Mouse (Mus musculus): ENCODE data around the gene Arhgap45. TPM values are rescaled to one million over a fixed set of nuclear protein-coding genes. Genes with fewer than 3 reads are reported as not detected.

Arhgap45 gene
- polyA plus RNA-seq, 1 experiment from 2014 or later = 8.5 TPM

DNA sequence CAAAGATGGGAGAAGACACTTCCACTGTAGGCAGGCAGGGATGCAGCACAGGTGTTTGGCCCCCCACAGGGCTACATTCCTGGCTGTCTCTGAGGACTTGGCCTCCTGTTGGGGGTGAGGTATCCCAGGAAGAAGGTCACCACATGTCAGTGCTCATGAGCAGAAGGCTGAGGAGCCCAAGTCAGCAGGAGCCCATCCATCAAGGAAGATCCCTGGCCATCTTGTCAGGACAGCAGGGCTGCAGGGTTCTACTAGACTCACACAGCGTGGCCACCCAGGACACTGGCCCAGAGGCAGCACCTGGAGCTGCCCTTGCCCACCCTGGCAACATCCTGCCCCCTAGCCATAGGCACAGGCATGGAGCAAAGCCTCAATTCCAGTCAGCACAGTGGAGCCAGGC is 59.5 kb downstream of the Arhgap45 start:
- H3K4me3 ChIP-seq (ENCODE audit: low read depth, low read length) = no peak overlapping the region
- no peak overlapping the region for H3K27ac ChIP-seq (replicated peaks; ENCODE audit: low read depth, low read length)
- ATAC-seq (ENCODE audit: insufficient number of reproducible peaks, low FRiP score, low TSS enrichment, low read depth) = no peak
- no peak for DNase-seq (ENCODE audit: low spot score)
- no peaks in the 10 kb centered on the region for H3K27me3 ChIP-seq (ENCODE audit: control insufficient read depth, insufficient read depth, low read length)
- no peak overlapping the region for H3K9ac ChIP-seq (ENCODE audit: low read length)
- WGBS = 50% methylated on average over 1 of the region's 1 CpGs
- peaks cover 5% of the 10 kb centered on the region for H3K36me3 ChIP-seq (ENCODE audit: control insufficient read depth, insufficient read depth, low read length)
- H3K9me3 ChIP-seq (ENCODE audit: control insufficient read depth, low read length) = no peaks in the 10 kb centered on the region
- peaks cover 15% of the 10 kb centered on the region for H3K4me1 ChIP-seq (ENCODE audit: control insufficient read depth, insufficient read depth, low read length)
- H3K4me2 ChIP-seq (ENCODE audit: low read depth, severe bottlenecking) = no peak overlapping the region

DNA sequence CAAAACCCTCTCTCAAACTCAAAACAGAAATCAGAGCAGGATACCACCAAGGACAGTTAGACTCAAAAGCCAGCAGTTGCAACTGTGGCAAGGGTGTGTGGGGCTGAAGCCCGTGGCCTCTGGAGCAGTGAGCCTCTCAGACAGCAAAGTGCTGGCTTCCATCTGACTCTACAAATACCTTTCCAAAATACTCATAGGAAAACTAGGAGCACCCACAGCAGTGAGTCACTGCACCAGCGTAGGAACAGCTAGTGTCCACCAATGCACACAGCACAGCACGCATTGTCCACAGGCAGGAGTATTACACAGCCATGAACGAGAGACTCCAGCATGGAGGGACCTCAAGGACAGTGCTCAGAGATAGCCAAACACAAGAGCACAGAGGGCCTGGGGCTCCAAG is 59.9 kb downstream of the Arhgap45 start:
- 94% methylated on average over 4 of the region's 4 CpGs for WGBS
- DNase-seq (ENCODE audit: low spot score) (no peak), ATAC-seq (ENCODE audit: insufficient number of reproducible peaks, low FRiP score, low TSS enrichment, low read depth) (no peak)
- Histone ChIP-seq H3K4me1 (ENCODE audit: control insufficient read depth, insufficient read depth, low read length) (peaks cover 12% of the 10 kb centered on the region), H3K9ac (ENCODE audit: low read length) (no peak overlapping the region), H3K27ac (replicated peaks; ENCODE audit: low read depth, low read length) (no peak overlapping the region), H3K27me3 (ENCODE audit: control insufficient read depth, insufficient read depth, low read length) (no peaks in the 10 kb centered on the region), H3K9me3 (ENCODE audit: control insufficient read depth, low read length) (no peaks in the 10 kb centered on the region), H3K4me2 (ENCODE audit: low read depth, severe bottlenecking) (no peak overlapping the region), H3K4me3 (ENCODE audit: low read depth, low read length) (no peak overlapping the region), H3K36me3 (ENCODE audit: control insufficient read depth, insufficient read depth, low read length) (peaks cover 5% of the 10 kb centered on the region)

DNA sequence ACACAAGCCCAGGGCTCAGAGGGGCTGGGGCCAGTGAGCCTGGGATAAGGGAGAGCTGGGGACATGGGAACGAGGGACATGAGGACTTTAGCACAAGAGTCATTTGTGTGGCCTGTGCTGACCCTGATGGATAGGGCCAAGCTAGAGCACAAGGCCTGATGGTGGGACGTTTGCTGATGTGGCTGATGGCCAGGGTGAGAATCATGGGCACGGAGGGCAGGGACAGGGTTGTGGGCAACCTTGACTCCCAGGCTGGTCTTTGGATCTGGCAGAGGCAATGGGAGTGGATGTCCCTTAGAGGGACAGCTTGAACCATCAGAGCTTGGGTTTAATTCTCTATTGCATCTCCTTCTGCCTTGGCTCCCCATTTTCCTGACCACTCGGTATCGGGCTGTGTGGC is 60.9 kb downstream of the Arhgap45 start:
- 89% methylated on average over 5 of the region's 5 CpGs for WGBS
- peaks cover 9% of the 10 kb centered on the region for H3K4me1 ChIP-seq (ENCODE audit: control insufficient read depth, insufficient read depth, low read length)
- H3K27me3 ChIP-seq (ENCODE audit: control insufficient read depth, insufficient read depth, low read length) = no peaks in the 10 kb centered on the region
- no peak for ATAC-seq (ENCODE audit: insufficient number of reproducible peaks, low FRiP score, low TSS enrichment, low read depth)
- H3K9ac ChIP-seq (ENCODE audit: low read length) = no peak overlapping the region
- H3K9me3 ChIP-seq (ENCODE audit: control insufficient read depth, low read length) = no peaks in the 10 kb centered on the region
- H3K27ac ChIP-seq (replicated peaks; ENCODE audit: low read depth, low read length) = no peak overlapping the region
- H3K4me2 ChIP-seq (ENCODE audit: low read depth, severe bottlenecking) = no peak overlapping the region
- peaks cover 11% of the 10 kb centered on the region for H3K36me3 ChIP-seq (ENCODE audit: control insufficient read depth, insufficient read depth, low read length)
- H3K4me3 ChIP-seq (ENCODE audit: low read depth, low read length) = no peak overlapping the region
- DNase-seq (ENCODE audit: low spot score) = no peak

DNA sequence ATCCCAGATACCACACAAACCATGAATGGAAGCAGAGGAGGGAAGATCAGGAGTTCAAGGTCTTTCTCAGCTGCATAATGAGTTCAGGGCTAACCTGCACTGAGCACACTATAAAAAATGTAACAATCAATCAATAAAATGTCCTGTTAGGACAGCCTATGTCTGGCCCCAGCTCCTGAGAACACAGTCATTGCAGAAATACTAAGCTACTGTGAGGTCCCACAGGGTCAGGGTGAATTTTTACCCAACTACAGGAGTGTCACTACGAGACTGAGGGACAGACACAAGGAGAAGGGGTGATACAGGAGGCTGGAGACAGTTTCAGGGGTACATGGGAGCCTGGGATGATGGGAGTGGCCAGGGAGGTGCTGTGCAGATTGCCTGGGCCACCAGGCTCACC is 61.9 kb downstream of the Arhgap45 start:
- Histone ChIP-seq H3K27ac (replicated peaks; ENCODE audit: low read depth, low read length) (no peak overlapping the region), H3K27me3 (ENCODE audit: control insufficient read depth, insufficient read depth, low read length) (no peaks in the 10 kb centered on the region), H3K9me3 (ENCODE audit: control insufficient read depth, low read length) (no peaks in the 10 kb centered on the region), H3K4me1 (ENCODE audit: control insufficient read depth, insufficient read depth, low read length) (peaks cover 9% of the 10 kb centered on the region), H3K36me3 (ENCODE audit: control insufficient read depth, insufficient read depth, low read length) (peaks cover 13% of the 10 kb centered on the region), H3K4me2 (ENCODE audit: low read depth, severe bottlenecking) (no peak overlapping the region), H3K9ac (ENCODE audit: low read length) (no peak overlapping the region), H3K4me3 (ENCODE audit: low read depth, low read length) (no peak overlapping the region)
- no peak for ATAC-seq (ENCODE audit: insufficient number of reproducible peaks, low FRiP score, low TSS enrichment, low read depth)
- no peak for DNase-seq (ENCODE audit: low spot score)
- WGBS = 86% methylated on average over 1 of the region's 1 CpGs

DNA sequence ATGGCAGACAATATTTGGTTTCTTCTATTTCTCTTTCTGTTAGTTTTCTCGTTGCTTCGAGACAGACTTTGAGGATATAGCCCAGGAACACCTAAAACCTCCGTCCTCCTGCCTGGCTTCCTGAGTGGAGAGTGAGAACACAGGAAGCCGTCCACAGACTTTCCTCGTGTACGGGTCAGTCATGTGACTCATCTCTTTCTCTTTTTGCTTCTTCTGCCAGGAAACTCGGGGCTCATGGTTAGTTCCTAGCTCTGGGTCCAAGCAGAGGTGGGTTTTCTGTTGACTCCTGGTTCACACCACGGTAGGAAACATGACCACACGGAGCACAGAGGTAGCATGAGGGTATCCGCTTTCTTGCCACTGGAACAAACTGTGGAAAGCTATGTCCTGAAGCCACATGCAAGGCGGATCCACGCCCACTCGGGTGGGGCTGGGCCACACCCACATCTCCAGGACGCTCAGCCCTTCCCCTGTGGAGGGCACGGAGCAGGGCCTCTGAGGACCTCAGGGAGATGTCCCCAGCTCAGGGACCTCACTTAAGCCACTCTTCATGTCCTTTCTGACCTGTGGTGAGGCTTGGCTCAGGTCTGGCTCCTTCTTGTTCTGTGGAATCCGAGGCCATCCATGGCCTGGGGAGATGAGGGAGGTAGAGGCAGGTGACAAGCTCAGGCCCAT is 64.1 kb downstream of the Arhgap45 start:
- Histone ChIP-seq H3K4me3 (ENCODE audit: low read depth, low read length) (no peak overlapping the region), H3K9ac (ENCODE audit: low read length) (no peak overlapping the region), H3K36me3 (ENCODE audit: control insufficient read depth, insufficient read depth, low read length) (peaks cover 13% of the 10 kb centered on the region), H3K4me2 (ENCODE audit: low read depth, severe bottlenecking) (no peak overlapping the region), H3K9me3 (ENCODE audit: control insufficient read depth, low read length) (no peaks in the 10 kb centered on the region), H3K27me3 (ENCODE audit: control insufficient read depth, insufficient read depth, low read length) (no peaks in the 10 kb centered on the region), H3K4me1 (ENCODE audit: control insufficient read depth, insufficient read depth, low read length) (peaks cover 3% of the 10 kb centered on the region; the same call in 1 of the 2 replicates), H3K27ac (replicated peaks; ENCODE audit: low read depth, low read length) (no peak overlapping the region)
- ATAC-seq (ENCODE audit: insufficient number of reproducible peaks, low FRiP score, low TSS enrichment, low read depth) = no peak
- DNase-seq (ENCODE audit: low spot score) = no peak
- WGBS = 87% methylated on average over 16 of the region's 16 CpGs

Other genes starting within 250 kb of the Arhgap45 start
- gene Rnf126, start 249.7 kb upstream of the Arhgap45 start, polyA plus RNA-seq (2014; fragmentation: Nextera tagmentation; extraction: Ambion mirVana) = 112 and 118 TPM in 2 replicates
- 1.8 and 1.9 TPM in 2 replicates for gene Fstl3, start 239.4 kb upstream of the Arhgap45 start, polyA plus RNA-seq (2014; fragmentation: Nextera tagmentation; extraction: Ambion mirVana)
- gene Prss57, start 225.7 kb upstream of the Arhgap45 start, polyA plus RNA-seq (2014; fragmentation: Nextera tagmentation; extraction: Ambion mirVana) = not detected in 2 replicates
- gene Palm, start 223.1 kb upstream of the Arhgap45 start, polyA plus RNA-seq (2014; fragmentation: Nextera tagmentation; extraction: Ambion mirVana) = 108 and 109 TPM in 2 replicates
- gene Misp, start 195.7 kb upstream of the Arhgap45 start, polyA plus RNA-seq (2014; fragmentation: Nextera tagmentation; extraction: Ambion mirVana) = 0.21 and 0.29 TPM in 2 replicates
- gene Ptbp1, start 162.2 kb upstream of the Arhgap45 start, polyA plus RNA-seq (2014; fragmentation: Nextera tagmentation; extraction: Ambion mirVana) = 328 and 351 TPM in 2 replicates
- gene Prtn3, start 142.2 kb upstream of the Arhgap45 start, polyA plus RNA-seq (2014; fragmentation: Nextera tagmentation; extraction: Ambion mirVana) = 16.0 and 19.6 TPM in 2 replicates
- gene Plppr3, start 142.0 kb upstream of the Arhgap45 start, polyA plus RNA-seq (2014; fragmentation: Nextera tagmentation; extraction: Ambion mirVana) = 95.1 and 95.7 TPM in 2 replicates
- 0.20 TPM in 1 of 2 replicates, not detected in the other for gene Elane, start 130.4 kb upstream of the Arhgap45 start, polyA plus RNA-seq (2014; fragmentation: Nextera tagmentation; extraction: Ambion mirVana)
- gene Cfd, start 125.8 kb upstream of the Arhgap45 start, polyA plus RNA-seq (2014; fragmentation: Nextera tagmentation; extraction: Ambion mirVana) = not detected in 2 replicates
- 43.1 and 43.8 TPM in 2 replicates for gene Med16, start 107.7 kb upstream of the Arhgap45 start, polyA plus RNA-seq (2014; fragmentation: Nextera tagmentation; extraction: Ambion mirVana)
- 6.7 TPM in 1 of 2 replicates, not detected in the other for gene Gm26602, start 105.8 kb upstream of the Arhgap45 start, polyA plus RNA-seq (2014; fragmentation: Nextera tagmentation; extraction: Ambion mirVana)
- 0.21 and 0.34 TPM in 2 replicates for gene Kiss1r, start 99.7 kb upstream of the Arhgap45 start, polyA plus RNA-seq (2014; fragmentation: Nextera tagmentation; extraction: Ambion mirVana)
- 133 and 138 TPM in 2 replicates for gene R3hdm4, start 95.4 kb upstream of the Arhgap45 start, polyA plus RNA-seq (2014; fragmentation: Nextera tagmentation; extraction: Ambion mirVana)
- gene Arid3a, start 89.6 kb upstream of the Arhgap45 start, polyA plus RNA-seq (2014; fragmentation: Nextera tagmentation; extraction: Ambion mirVana) = 11.8 and 12.9 TPM in 2 replicates
- 141 and 144 TPM in 2 replicates for gene Wdr18, start 56.5 kb upstream of the Arhgap45 start, polyA plus RNA-seq (2014; fragmentation: Nextera tagmentation; extraction: Ambion mirVana)
- gene Grin3b, start 45.9 kb upstream of the Arhgap45 start, polyA plus RNA-seq (2014; fragmentation: Nextera tagmentation; extraction: Ambion mirVana) = 0.23 and 0.41 TPM in 2 replicates
- 15.7 and 15.9 TPM in 2 replicates for gene Tmem259, start 32.3 kb upstream of the Arhgap45 start, polyA plus RNA-seq (2014; fragmentation: Nextera tagmentation; extraction: Ambion mirVana)
- 250 and 255 TPM in 2 replicates for gene Cnn2, start 28.1 kb upstream of the Arhgap45 start, polyA plus RNA-seq (2014; fragmentation: Nextera tagmentation; extraction: Ambion mirVana)
- 1.3 and 1.4 TPM in 2 replicates for gene Abca7, start 20.2 kb upstream of the Arhgap45 start, polyA plus RNA-seq (2014; fragmentation: Nextera tagmentation; extraction: Ambion mirVana)
- 294 and 308 TPM in 2 replicates for gene Polr2e, start 23.1 kb downstream of the Arhgap45 start, polyA plus RNA-seq (2014; fragmentation: Nextera tagmentation; extraction: Ambion mirVana)
- 475 and 534 TPM in 2 replicates for gene Gpx4, start 30.5 kb downstream of the Arhgap45 start, polyA plus RNA-seq (2014; fragmentation: Nextera tagmentation; extraction: Ambion mirVana)
- 8.1 and 10.8 TPM in 2 replicates for gene Sbno2, start 88.9 kb downstream of the Arhgap45 start, polyA plus RNA-seq (2014; fragmentation: Nextera tagmentation; extraction: Ambion mirVana)
- 23.6 and 27.1 TPM in 2 replicates for gene Stk11, start 99.2 kb downstream of the Arhgap45 start, polyA plus RNA-seq (2014; fragmentation: Nextera tagmentation; extraction: Ambion mirVana)
- gene Atp5d, start 122.0 kb downstream of the Arhgap45 start, polyA plus RNA-seq (2014; fragmentation: Nextera tagmentation; extraction: Ambion mirVana) = 416 and 426 TPM in 2 replicates
- gene Cbarp, start 124.2 kb downstream of the Arhgap45 start, polyA plus RNA-seq (2014; fragmentation: Nextera tagmentation; extraction: Ambion mirVana) = 4.7 and 6.5 TPM in 2 replicates
- gene Midn, start 131.6 kb downstream of the Arhgap45 start, polyA plus RNA-seq (2014; fragmentation: Nextera tagmentation; extraction: Ambion mirVana) = 59.3 and 60.9 TPM in 2 replicates
- gene Cirbp, start 149.3 kb downstream of the Arhgap45 start, polyA plus RNA-seq (2014; fragmentation: Nextera tagmentation; extraction: Ambion mirVana) = 67.9 and 68.1 TPM in 2 replicates
- 5.9 and 7.2 TPM in 2 replicates for gene 1600002K03Rik, start 156.3 kb downstream of the Arhgap45 start, polyA plus RNA-seq (2014; fragmentation: Nextera tagmentation; extraction: Ambion mirVana)
- 51.3 and 54.8 TPM in 2 replicates for gene Efna2, start 162.8 kb downstream of the Arhgap45 start, polyA plus RNA-seq (2014; fragmentation: Nextera tagmentation; extraction: Ambion mirVana)
- gene Mum1, start 209.8 kb downstream of the Arhgap45 start, polyA plus RNA-seq (2014; fragmentation: Nextera tagmentation; extraction: Ambion mirVana) = 84.6 and 87.1 TPM in 2 replicates
- 266 and 281 TPM in 2 replicates for gene Ndufs7, start 232.5 kb downstream of the Arhgap45 start, polyA plus RNA-seq (2014; fragmentation: Nextera tagmentation; extraction: Ambion mirVana)
- gene Gamt, start 244.4 kb downstream of the Arhgap45 start, polyA plus RNA-seq (2014; fragmentation: Nextera tagmentation; extraction: Ambion mirVana) = 18.9 and 20.1 TPM in 2 replicates
- gene Dazap1, start 244.8 kb downstream of the Arhgap45 start, polyA plus RNA-seq (2014; fragmentation: Nextera tagmentation; extraction: Ambion mirVana) = 51.7 and 55.6 TPM in 2 replicates

All from limb, embryonic 11.5 days (tissue).